Mouse (Mus musculus) hindbrain, postnatal 0 days (tissue): ENCODE measurements around the gene Tm4sf5. TPM values are rescaled to one million over a fixed set of nuclear protein-coding genes. Genes with fewer than 3 reads are reported as not detected.
A peak's percentile ranks its signal among the peaks of the same experiment; 100 is the strongest.
"Not testable (repeated sequence)": the region's sequence is repeated elsewhere in the genome, so short reads cannot be mapped to it uniquely, and the experiment has no call there.

Experiments used
- ATAC-seq: fragments of 200-750 bp; cut with Nextera tagmentation; 2 replicates; pipeline ENCODE4 v1.8.0; 2017; ENCODE audit warnings: mild to moderate bottlenecking, moderate TSS enrichment, moderate library complexity
- DNase-seq: peaks from one replicate; pipeline ENCODE4 v3.0.0-alpha.2; 2015; ENCODE audit warnings: low spot score
- H3K27ac ChIP-seq: fragments of 300-500 bp; sonication (generic); 2 replicates; pipeline ENCODE4 v1.5.1; 2014; ENCODE audit warnings: mild to moderate bottlenecking
- H3K27me3 ChIP-seq: fragments of 300-500 bp; sonication (generic); 2 replicates; pipeline ENCODE4 v1.6.1; 2014; ENCODE audit warnings: low read length, mixed read lengths; ENCODE audit not compliant: insufficient read depth
- H3K36me3 ChIP-seq: fragments of 300-500 bp; sonication (generic); 2 replicates; pipeline ENCODE4 v1.6.1; 2014; ENCODE audit warnings: low read length, mixed read lengths; ENCODE audit not compliant: insufficient read depth
- H3K4me1 ChIP-seq: fragments of 300-500 bp; sonication (generic); 2 replicates; pipeline ENCODE4 v1.6.1; 2014; ENCODE audit warnings: antibody characterized with exemption, low read length, mixed read lengths; ENCODE audit not compliant: insufficient read depth
- H3K4me2 ChIP-seq: fragments of 300-500 bp; sonication (generic); 2 replicates; pipeline ENCODE4 v1.6.1; 2014; ENCODE audit warnings: low read depth, mild to moderate bottlenecking, low read length, moderate library complexity, mixed read lengths
- H3K4me3 ChIP-seq: fragments of 300-500 bp; sonication (generic); 2 replicates; pipeline ENCODE4 v1.5.1; 2014; ENCODE audit warnings: low read length
- H3K9ac ChIP-seq: fragments of 300-500 bp; sonication (generic); replicated peaks from 2 replicates; pipeline ENCODE4 v1.6.1; 2014; ENCODE audit warnings: mild to moderate bottlenecking, low read length, moderate library complexity, mixed read lengths
- H3K9me3 ChIP-seq: fragments of 300-500 bp; sonication (generic); 2 replicates; pipeline ENCODE4 v1.6.1; 2016; ENCODE audit warnings: low read length, mixed read lengths
- CTCF ChIP-seq: IDR thresholded peaks from 2 replicates; pipeline ENCODE4 v1.5.1; 2016; ENCODE audit warnings: antibody characterized with exemption, control low read depth, low read depth
- WGBS: fragments of 180-500 bp; shearing (Covaris S2); extraction: QIAGEN DNeasy Blood & Tissue Kit; methylation state at CpG from one replicate; pipeline ENCODE4 v1.1.7; 2014; 5-methylcytosine and 5-hydroxymethylcytosine counted together
- polyA plus RNA-seq: library from polyadenylated mRNA; unstranded; fragments of >200 nt; fragmentation: Nextera tagmentation; extraction: Ambion mirVana; gene quantifications from 2 replicates; pipeline ENCODE4 v1.2.1, GENCODE M21; 2015
- total RNA-seq: library from RNA; depleted of rRNA; stranded (reverse); fragments of >200 nt; gene quantifications from 2 replicates; pipeline ENCODE4 v1.2.3, GENCODE M21; 2014

The Tm4sf5 gene
- total and polyA plus RNA-seq, 2 experiments from 2014 or later = 6.9 to 17.1 TPM

- Histone ChIP-seq H3K4me2 (peak overlapping the region; percentile 76), H3K27ac (peak overlapping the region; percentile 62), H3K9ac (peak overlapping the region; percentile 62), H3K36me3 (peaks cover 11% of the 10 kb centered on the region; the same call in 1 of the 2 replicates), H3K27me3 (no peaks in the 10 kb centered on the region), H3K9me3 (no peaks in the 10 kb centered on the region), H3K4me3 (peak overlapping the region; percentile 59), H3K4me1 (peaks cover 6% of the 10 kb centered on the region; the same call in 1 of the 2 replicates)
- no peak for TF ChIP-seq CTCF
- DNase-seq = no peak
- WGBS = 3% methylated on average over 12 of the region's 12 CpGs
- peak; percentile 10; the same call in 1 of the 2 replicates for ATAC-seq
Observed at GRCm38 (mm10) chr11:70525726-70526125, 20.7 kb downstream of the Tm4sf5 start.

GRCm38 (mm10) chr11:70526211-70526610 lies 21.2 kb downstream of the Tm4sf5 start:
- Histone ChIP-seq H3K9me3 (no peaks in the 10 kb centered on the region), H3K9ac (no peak overlapping the region), H3K4me3 (peak overlapping the region; percentile 59), H3K36me3 (peaks cover 11% of the 10 kb centered on the region; the same call in 1 of the 2 replicates), H3K4me1 (peaks cover 6% of the 10 kb centered on the region; the same call in 1 of the 2 replicates), H3K27me3 (no peaks in the 10 kb centered on the region), H3K4me2 (peak overlapping the region; percentile 76), H3K27ac (no peak overlapping the region)
- no peak for ATAC-seq
- 92% methylated on average over 12 of the region's 12 CpGs for WGBS
- TF ChIP-seq CTCF = no peak
- no peak for DNase-seq

DNA sequence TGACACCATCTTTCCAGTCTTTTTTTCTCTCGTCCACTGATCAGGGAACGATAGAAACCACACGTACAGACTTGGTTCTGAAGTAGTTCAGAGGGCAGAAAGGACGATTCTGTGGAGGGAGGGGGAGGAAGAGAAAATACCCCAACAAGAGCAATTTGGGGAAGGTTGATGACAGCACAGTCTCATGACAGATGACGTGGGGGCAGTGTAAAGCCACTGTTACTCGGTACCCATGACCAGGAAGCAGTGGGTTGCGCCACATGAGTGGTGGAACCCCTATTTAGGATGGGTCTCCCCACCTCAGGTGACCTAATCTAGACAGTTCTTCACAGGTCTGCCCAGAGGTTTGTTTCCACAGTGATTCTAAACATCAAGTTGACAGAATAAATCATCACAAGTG lies 23.6 kb downstream of the Tm4sf5 start:
- 86% methylated on average over 7 of the region's 7 CpGs for WGBS
- TF ChIP-seq CTCF = no peak
- peaks cover 11% of the 10 kb centered on the region; the same call in 1 of the 2 replicates for H3K36me3 ChIP-seq
- H3K4me1 ChIP-seq = peaks cover 6% of the 10 kb centered on the region; the same call in 1 of the 2 replicates
- no peak for ATAC-seq
- no peak for DNase-seq
- H3K27me3 ChIP-seq = no peaks in the 10 kb centered on the region
- H3K4me2 ChIP-seq = no peak overlapping the region
- no peak overlapping the region for H3K9ac ChIP-seq
- no peak overlapping the region for H3K4me3 ChIP-seq
- H3K27ac ChIP-seq = no peak overlapping the region
- H3K9me3 ChIP-seq = no peaks in the 10 kb centered on the region

GRCm38 (mm10) chr11:70531065-70531464 lies 26.0 kb downstream of the Tm4sf5 start:
- peaks cover 11% of the 10 kb centered on the region; the same call in 1 of the 2 replicates for H3K36me3 ChIP-seq
- H3K27me3 ChIP-seq, H3K4me2 ChIP-seq, H3K4me3 ChIP-seq, H3K9ac ChIP-seq, ATAC-seq, H3K4me1 ChIP-seq, DNase-seq, H3K27ac ChIP-seq, H3K9me3 ChIP-seq: not testable (repeated sequence)
- 0 out of 2 replicates have a peak, but pooled peaks have one; percentile 6 for TF ChIP-seq CTCF
- 73% methylated on average over 2 of the region's 2 CpGs for whole genome bisulfite sequencing

DNA sequence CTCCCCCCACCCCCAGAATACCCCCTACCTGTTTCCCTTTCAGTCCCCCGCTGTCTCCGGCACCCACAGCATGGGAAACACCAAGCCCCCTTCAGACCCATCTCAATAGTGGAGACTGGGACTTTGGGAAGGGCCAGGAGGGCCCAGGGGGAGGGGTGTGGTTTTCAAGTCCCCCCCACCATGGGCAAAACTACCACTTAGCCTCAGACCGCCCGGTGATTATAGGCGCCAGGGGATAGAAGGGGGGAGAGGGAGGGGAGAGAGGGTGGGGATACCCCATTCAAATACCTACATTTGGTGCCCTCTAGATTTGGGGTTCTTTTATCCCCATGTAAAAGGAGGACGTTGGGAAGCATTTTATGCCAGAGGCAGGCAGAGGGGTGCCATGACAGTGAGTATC lies 27.8 kb downstream of the Tm4sf5 start, which contains the start of gene Gm40193:
Gene Gm40193 (minus strand): TSS at position 101 of the 400 bp plus-strand sequence.
- 84% methylated on average over 6 of the region's 6 CpGs for WGBS
- Histone ChIP-seq H3K9ac (no peak within 1 kb of the TSS), H3K27ac (no peak within 1 kb of the TSS), H3K4me1 (no peaks in the 10 kb centered on the region), H3K4me3 (no peak within 1 kb of the TSS), H3K9me3 (no peaks in the 10 kb centered on the region), H3K4me2 (no peak within 1 kb of the TSS), H3K27me3 (no peaks in the 10 kb centered on the region), H3K36me3 (peaks cover 7% of the 10 kb centered on the region; the same call in 1 of the 2 replicates)
- ATAC-seq (no peak), DNase-seq (no peak)
- TF ChIP-seq CTCF = no peak

GRCm38 (mm10) chr11:70539423-70539822 lies 34.4 kb downstream of the Tm4sf5 start:
- no peaks in the 10 kb centered on the region for H3K36me3 ChIP-seq
- H3K9me3 ChIP-seq = no peaks in the 10 kb centered on the region
- peak overlapping the region; percentile 70 for H3K9ac ChIP-seq
- peak overlapping the region; percentile 78 for H3K4me2 ChIP-seq
- ATAC-seq = no peak
- no peaks in the 10 kb centered on the region for H3K4me1 ChIP-seq
- H3K27me3 ChIP-seq = no peaks in the 10 kb centered on the region
- DNase-seq = no peak
- H3K4me3 ChIP-seq = peak overlapping the region; percentile 63
- H3K27ac ChIP-seq = peak overlapping the region; percentile 67; the same call in 1 of the 2 replicates
- whole genome bisulfite sequencing = 15% methylated on average over 9 of the region's 9 CpGs
- no peak for TF ChIP-seq CTCF

DNA sequence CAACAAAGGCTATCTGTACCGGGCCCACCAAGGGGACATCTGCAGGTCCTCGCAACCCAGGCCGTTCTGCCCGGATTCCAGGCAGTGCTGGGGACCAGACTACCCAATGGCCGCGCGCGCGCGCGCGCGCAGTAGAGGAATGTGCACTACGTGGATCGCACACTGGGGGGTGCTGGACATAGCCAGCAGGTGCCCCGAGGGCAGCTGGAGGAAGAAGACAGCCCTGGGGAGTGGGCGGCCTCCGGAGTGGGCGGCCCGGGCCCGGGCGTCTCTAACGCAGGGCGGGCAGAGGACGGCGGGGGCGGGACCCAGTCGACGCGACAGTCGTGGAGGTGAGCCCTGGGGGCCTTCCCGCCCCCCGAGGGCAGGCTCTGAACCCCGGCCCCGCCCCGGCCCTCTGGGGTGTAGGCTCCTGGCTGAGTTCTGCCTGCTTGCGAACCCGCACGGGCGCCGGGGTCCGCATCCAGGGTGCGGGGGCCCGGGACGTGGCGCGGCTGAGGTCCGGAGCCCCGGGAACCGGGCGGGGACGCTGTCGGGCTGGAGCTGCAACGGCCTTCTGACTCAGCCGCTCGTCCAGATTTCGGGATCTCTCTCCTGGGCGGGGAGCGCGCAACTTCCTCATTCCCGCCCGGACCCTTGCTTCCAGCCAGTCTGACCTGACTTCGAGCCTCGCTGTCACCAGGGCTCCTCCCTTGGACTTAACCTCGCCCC lies 35.0 kb downstream of the Tm4sf5 start, which contains the start of gene Pld2:
Gene Pld2 (plus strand): TSS at position 188 of the 711 bp plus-strand sequence.
- Histone ChIP-seq H3K4me2 (peak within 1 kb of the TSS; percentile 78), H3K36me3 (no peaks in the 10 kb centered on the region), H3K27me3 (no peaks in the 10 kb centered on the region), H3K27ac (peak within 1 kb of the TSS; percentile 67), H3K4me1 (no peaks in the 10 kb centered on the region), H3K9me3 (no peaks in the 10 kb centered on the region), H3K4me3 (peak within 1 kb of the TSS; percentile 63), H3K9ac (peak within 1 kb of the TSS; percentile 70)
- DNase-seq (peak; percentile 92), ATAC-seq (peak; percentile 93)
- TF ChIP-seq CTCF = peak; percentile 64
- WGBS = under 1% methylated on average over 60 of the region's 65 CpGs
